Mouse (Mus musculus): ENCODE measurements at regions not wholly inside any gene's neighbourhood (a gene's known extent, or its start where the extent isn't known, plus 50 kb on each side); places are given as distances from the start of the nearest gene placed in this dataset.
"Not testable (repeated sequence)": the region's sequence is repeated elsewhere in the genome, so short reads cannot be mapped to it uniquely, and the experiment has no call there.

GRCm38 (mm10) chr5:45382804-45383203, 67.2 kb downstream of the Qdpr start:
- no peak for DNase-seq (ENCODE audit: low spot score)

- DNase-seq (ENCODE audit: low spot score): no peak
These were observed 71.5 kb downstream of the Qdpr start for GRCm38 (mm10) chr5:45378486-45378885.

GRCm38 (mm10) chr5:45373069-45373468, 77.0 kb downstream of the Qdpr start:
- DNase-seq (ENCODE audit: low spot score): no peak

- peak; percentile 50 for DNase-seq (ENCODE audit: low spot score)
These were observed 81.6 kb downstream of the Qdpr start for GRCm38 (mm10) chr5:45368451-45368850.

- no peak for DNase-seq (ENCODE audit: low spot score)
These were observed 89.8 kb downstream of the Qdpr start for GRCm38 (mm10) chr5:45360189-45360588.

GRCm38 (mm10) chr5:45340411-45340810, 109.6 kb downstream of the Qdpr start:
- no peak for DNase-seq (ENCODE audit: low spot score)

- DNase-seq (ENCODE audit: low spot score): peak; percentile 1
These were observed 113.2 kb downstream of the Qdpr start for GRCm38 (mm10) chr5:45336801-45337200.

- DNase-seq (ENCODE audit: low spot score): not testable (repeated sequence)
These were observed 125.6 kb downstream of the Qdpr start for GRCm38 (mm10) chr5:45324468-45324867.

GRCm38 (mm10) chr5:45323500-45323899, 126.5 kb downstream of the Qdpr start:
- no peak for DNase-seq (ENCODE audit: low spot score)

GRCm38 (mm10) chr5:45318026-45318425, 132.0 kb downstream of the Qdpr start:
- DNase-seq (ENCODE audit: low spot score): no peak

- no peak for DNase-seq (ENCODE audit: low spot score)
These were observed 148.9 kb downstream of the Qdpr start for GRCm38 (mm10) chr5:45301120-45301519.

GRCm38 (mm10) chr5:45298872-45299271, 151.2 kb downstream of the Qdpr start:
- no peak for DNase-seq (ENCODE audit: low spot score)

GRCm38 (mm10) chr5:45295134-45295533, 154.9 kb downstream of the Qdpr start:
- DNase-seq (ENCODE audit: low spot score): no peak

- DNase-seq (ENCODE audit: low spot score): no peak
These were observed 157.0 kb downstream of the Qdpr start for GRCm38 (mm10) chr5:45292833-45293546.

- peak; percentile 20 for DNase-seq (ENCODE audit: low spot score)
These were observed 157.7 kb downstream of the Qdpr start for GRCm38 (mm10) chr5:45292383-45292782.

- DNase-seq (ENCODE audit: low spot score): no peak
These were observed 158.3 kb downstream of the Qdpr start for GRCm38 (mm10) chr5:45291752-45292151.

GRCm38 (mm10) chr5:45291276-45291675, 158.8 kb downstream of the Qdpr start:
- no peak for DNase-seq (ENCODE audit: low spot score)

- no peak for DNase-seq (ENCODE audit: low spot score)
These were observed 163.6 kb downstream of the Qdpr start for GRCm38 (mm10) chr5:45286454-45286853.

GRCm38 (mm10) chr5:45284680-45285079, 165.4 kb downstream of the Qdpr start:
- no peak for DNase-seq (ENCODE audit: low spot score)

GRCm38 (mm10) chr5:45283908-45284415, 166.1 kb downstream of the Qdpr start:
- no peak for DNase-seq (ENCODE audit: low spot score)

GRCm38 (mm10) chr5:45282207-45282930, 167.7 kb downstream of the Qdpr start:
- DNase-seq (ENCODE audit: low spot score): peak; percentile 75

GRCm38 (mm10) chr5:45278571-45278970, 171.5 kb downstream of the Qdpr start:
- DNase-seq (ENCODE audit: low spot score): peak; percentile 85

- peak; percentile 58 for DNase-seq (ENCODE audit: low spot score)
These were observed 172.0 kb downstream of the Qdpr start for GRCm38 (mm10) chr5:45278005-45278432.
